Mouse (Mus musculus): ENCODE results near the gene Elp5. TPM values are rescaled to one million over a fixed set of nuclear protein-coding genes. Genes with fewer than 3 reads are reported as not detected.

The Elp5 gene
- total and polyA plus RNA-seq, 3 experiments = 39.0 to 61.6 (median 42.2) TPM

- Histone ChIP-seq H3K4me3 (no peak overlapping the region), H3K27ac (no peak overlapping the region), H3K9ac (ENCODE audit: low read depth, low read length) (no peak overlapping the region), H3K27me3 (ENCODE audit: control insufficient read depth, insufficient read depth, low read length) (no peaks in the 10 kb centered on the region), H3K79me2 (replicated peaks; ENCODE audit: control insufficient read depth, insufficient read depth, low read length) (no peaks in the 10 kb centered on the region), H3K36me3 (ENCODE audit: control insufficient read depth, insufficient read depth, low read length) (no peaks in the 10 kb centered on the region), H3K4me1 (ENCODE audit: control insufficient read depth, insufficient read depth, low read length) (no peaks in the 10 kb centered on the region; the same call in 1 of the 2 replicates)
- 41% methylated on average over 4 of the region's 4 CpGs for WGBS
- intact Hi-C loops (cut with DNase I) = no loop called here
- no peak for DNase-seq
- TF ChIP-seq EP300 (IDR thresholded peaks at IDR 0.05; ENCODE audit: insufficient read depth, low read depth, low read length) (no peak), CTCF (IDR thresholded peaks at IDR 0.05) (peak; percentile 29)
Observed at GRCm38 (mm10) chr11:69950807-69951459, 31.4 kb downstream of the Elp5 start.

GRCm38 (mm10) chr11:69948763-69949150, 33.6 kb downstream of the Elp5 start:
- Histone ChIP-seq H3K4me3 (peak overlapping the region; percentile 48), H3K79me2 (replicated peaks; ENCODE audit: control insufficient read depth, insufficient read depth, low read length) (no peaks in the 10 kb centered on the region), H3K36me3 (ENCODE audit: control insufficient read depth, insufficient read depth, low read length) (peaks cover 4% of the 10 kb centered on the region; the same call in 1 of the 2 replicates), H3K27ac (peak overlapping the region; percentile 97), H3K27me3 (ENCODE audit: control insufficient read depth, insufficient read depth, low read length) (no peaks in the 10 kb centered on the region), H3K9ac (ENCODE audit: low read depth, low read length) (peak overlapping the region; percentile 13), H3K4me1 (ENCODE audit: control insufficient read depth, insufficient read depth, low read length) (no peaks in the 10 kb centered on the region; the same call in 1 of the 2 replicates)
- under 1% methylated on average over 14 of the region's 14 CpGs for WGBS
- intact Hi-C loops (cut with DNase I) = loop anchor here (1.0 kb wide), 2 partner anchors 14 to 68 kb away; no protein-coding TSS in a partner anchor
- DNase-seq = peak; percentile 88 to 89
- TF ChIP-seq EP300 (IDR thresholded peaks at IDR 0.05; ENCODE audit: insufficient read depth, low read depth, low read length) = peak; percentile 95
- TF ChIP-seq POLR2A (IDR thresholded peaks at IDR 0.05; ENCODE audit: insufficient read depth, low read depth, low read length) = no peak
- peak; percentile 97; the same call in 1 of the 2 replicates for TF ChIP-seq CTCF (IDR thresholded peaks at IDR 0.05)

- WGBS = 1% methylated on average over 34 of the region's 34 CpGs
- intact Hi-C loops (cut with DNase I) = no loop called here
- peak within 1 kb of the TSS; percentile 75 for H3K9ac ChIP-seq (ENCODE audit: low read depth, low read length)
Observed at GRCm38 (mm10) chr11:69948066-69948762, 34.1 kb downstream of the Elp5 start, which contains the start of gene Slc2a4. TSS of gene Slc2a4 (minus strand) at chr11:69948188.

GRCm38 (mm10) chr11:69947337-69948065, 34.8 kb downstream of the Elp5 start:
- 8% methylated on average over 29 of the region's 29 CpGs for WGBS
- peak overlapping the region; percentile 48 for H3K4me3 ChIP-seq
- no peaks in the 10 kb centered on the region; the same call in 1 of the 2 replicates for H3K4me1 ChIP-seq (ENCODE audit: control insufficient read depth, insufficient read depth, low read length)
- intact Hi-C loops (cut with DNase I) = no loop called here
- peak overlapping the region; percentile 97 for H3K27ac ChIP-seq
- H3K27me3 ChIP-seq (ENCODE audit: control insufficient read depth, insufficient read depth, low read length) = no peaks in the 10 kb centered on the region
- peak; percentile 75 to 76 for DNase-seq
- TF ChIP-seq POLR2A (IDR thresholded peaks at IDR 0.05; ENCODE audit: insufficient read depth, low read depth, low read length) (peak; percentile 74; the same call in 1 of the 2 replicates), EP300 (IDR thresholded peaks at IDR 0.05; ENCODE audit: insufficient read depth, low read depth, low read length) (no peak; the same call in 1 of the 2 replicates), CTCF (IDR thresholded peaks at IDR 0.05) (no peak)
- peaks cover 4% of the 10 kb centered on the region; the same call in 1 of the 2 replicates for H3K36me3 ChIP-seq (ENCODE audit: control insufficient read depth, insufficient read depth, low read length)
- no peaks in the 10 kb centered on the region for H3K79me2 ChIP-seq (replicated peaks; ENCODE audit: control insufficient read depth, insufficient read depth, low read length)
- peak overlapping the region; percentile 75 for H3K9ac ChIP-seq (ENCODE audit: low read depth, low read length)

More at GRCm38 (mm10) chr11:69948066-69948762, 34.1 kb downstream of the Elp5 start, which contains the start of gene Slc2a4:
- Histone ChIP-seq H3K27ac (peak within 1 kb of the TSS; percentile 97), H3K4me3 (peak within 1 kb of the TSS; percentile 48), H3K36me3 (ENCODE audit: control insufficient read depth, insufficient read depth, low read length) (peaks cover 4% of the 10 kb centered on the region; the same call in 1 of the 2 replicates), H3K79me2 (replicated peaks; ENCODE audit: control insufficient read depth, insufficient read depth, low read length) (no peaks in the 10 kb centered on the region), H3K27me3 (ENCODE audit: control insufficient read depth, insufficient read depth, low read length) (no peaks in the 10 kb centered on the region), H3K4me1 (ENCODE audit: control insufficient read depth, insufficient read depth, low read length) (no peaks in the 10 kb centered on the region; the same call in 1 of the 2 replicates)
- DNase-seq = peak; percentile 92
- TF ChIP-seq POLR2A (IDR thresholded peaks at IDR 0.05; ENCODE audit: insufficient read depth, low read depth, low read length) (peak; percentile 91), CTCF (IDR thresholded peaks at IDR 0.05) (no peak), EP300 (IDR thresholded peaks at IDR 0.05; ENCODE audit: insufficient read depth, low read depth, low read length) (peak; percentile 68)

GRCm38 (mm10) chr11:69945997-69946891, 36.1 kb downstream of the Elp5 start:
- intact Hi-C loops (cut with DNase I) = loop anchor here (1.0 kb wide), 1 partner anchor 8 kb away; no protein-coding TSS in a partner anchor
- peaks cover 4% of the 10 kb centered on the region; the same call in 1 of the 2 replicates for H3K36me3 ChIP-seq (ENCODE audit: control insufficient read depth, insufficient read depth, low read length)
- DNase-seq = peak; percentile 15 to 44
- 63% methylated on average over 18 of the region's 18 CpGs for WGBS
- H3K4me1 ChIP-seq (ENCODE audit: control insufficient read depth, insufficient read depth, low read length) = no peaks in the 10 kb centered on the region; the same call in 1 of the 2 replicates
- H3K27me3 ChIP-seq (ENCODE audit: control insufficient read depth, insufficient read depth, low read length) = no peaks in the 10 kb centered on the region
- peak overlapping the region; percentile 58 for H3K9ac ChIP-seq (ENCODE audit: low read depth, low read length)
- H3K79me2 ChIP-seq (replicated peaks; ENCODE audit: control insufficient read depth, insufficient read depth, low read length) = no peaks in the 10 kb centered on the region
- H3K4me3 ChIP-seq = peak overlapping the region; percentile 48
- H3K27ac ChIP-seq = peak overlapping the region; percentile 97
- TF ChIP-seq CTCF (IDR thresholded peaks at IDR 0.05) (no peak), POLR2A (IDR thresholded peaks at IDR 0.05; ENCODE audit: insufficient read depth, low read depth, low read length) (no peak), EP300 (IDR thresholded peaks at IDR 0.05; ENCODE audit: insufficient read depth, low read depth, low read length) (no peak)
